Mouse (Mus musculus): ENCODE measurements around the gene Pdia5. TPM values are rescaled to one million over a fixed set of nuclear protein-coding genes. Genes with fewer than 3 reads are reported as not detected.

Gene Pdia5
- total and polyA plus RNA-seq, 3 experiments: not detected

DNA sequence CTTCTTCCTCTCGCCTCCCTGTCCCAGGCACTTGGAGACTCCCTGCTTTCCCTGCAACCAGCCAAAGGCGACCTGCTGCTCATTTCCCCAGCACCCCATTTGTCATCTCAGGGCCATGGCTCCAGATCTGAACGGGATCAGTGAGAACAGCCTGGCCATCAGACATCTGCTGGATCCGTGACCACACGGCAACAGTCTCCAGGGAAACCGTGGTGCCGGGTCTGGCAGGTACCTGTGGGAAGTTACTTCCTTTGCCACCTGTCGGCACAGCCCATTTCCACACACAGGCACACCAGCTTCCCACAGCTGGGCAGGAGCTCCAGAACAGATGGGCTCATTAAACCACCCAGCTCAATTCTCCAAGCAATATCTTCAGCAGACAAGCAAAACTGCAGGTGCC is 33.2 kb downstream of the Pdia5 start:
- DNase-seq (ENCODE audit: low read depth, low spot score): no peak
- Histone ChIP-seq H3K4me3 (ENCODE audit: control insufficient read depth in 1 of 2, insufficient read depth in 1 of 2, low read depth in 2 of 2, low read length in 2 of 2) (no peak overlapping the region), H3K9ac (ENCODE audit: control insufficient read depth, low read depth, low read length, poor library complexity, severe bottlenecking) (no peak overlapping the region), H3K27ac (ENCODE audit: control insufficient read depth, low read depth, low read length) (no peak overlapping the region), H3K9me3 (replicated peaks; ENCODE audit: insufficient read depth, low read length) (no peaks in the 10 kb centered on the region), H3K27me3 (ENCODE audit: control insufficient read depth in 1 of 2, insufficient read depth in 2 of 2, low read length in 2 of 2) (no peaks in the 10 kb centered on the region), H3K4me1 (ENCODE audit: control insufficient read depth in 1 of 2, insufficient read depth in 2 of 2, low read length in 2 of 2) (no peaks in the 10 kb centered on the region), H3K79me2 (ENCODE audit: control insufficient read depth, insufficient read depth, low read length, poor library complexity) (no peaks in the 10 kb centered on the region), H3K36me3 (ENCODE audit: control insufficient read depth in 1 of 2, insufficient read depth in 2 of 2, low read length in 2 of 2) (no peaks in the 10 kb centered on the region)
- TF ChIP-seq NELFE (IDR thresholded peaks at IDR 0.05; ENCODE audit: low read depth, low read length) (no peak), HCFC1 (IDR thresholded peaks at IDR 0.05; ENCODE audit: low read depth, low read length) (no peak), ELF1 (IDR thresholded peaks at IDR 0.05; ENCODE audit: low read depth, low read length) (no peak), NRF1 (IDR thresholded peaks at IDR 0.05; ENCODE audit: insufficient read depth, low read depth, low read length, poor library complexity, severe bottlenecking) (no peak), ZKSCAN1 (IDR thresholded peaks at IDR 0.05; ENCODE audit: low read depth, low read length) (no peak), EP300 (IDR thresholded peaks at IDR 0.05; ENCODE audit: low read depth in 1 of 2, low read length in 2 of 2) (no peak), MEF2A (IDR thresholded peaks at IDR 0.05; ENCODE audit: extremely low read depth, insufficient replicate concordance, low read depth, low read length, poor library complexity, severe bottlenecking) (no peak), RAD21 (IDR thresholded peaks at IDR 0.05; ENCODE audit: low read depth, low read length) (no peak), CHD2 (IDR thresholded peaks at IDR 0.05; ENCODE audit: low read length) (no peak), USF2 (IDR thresholded peaks at IDR 0.05; ENCODE audit: borderline replicate concordance in 1 of 2, insufficient read depth in 1 of 2, low read depth in 1 of 2, low read length in 2 of 2) (no peak), TBP (IDR thresholded peaks at IDR 0.05; ENCODE audit: low read depth, low read length) (no peak), KAT2A (conservative IDR thresholded peaks at IDR 0.05; ENCODE audit: low read depth, low read length) (no peak), ZNF384 (IDR thresholded peaks at IDR 0.05; ENCODE audit: low read depth, low read length) (no peak), SMC3 (IDR thresholded peaks at IDR 0.05; ENCODE audit: low read depth, low read length) (no peak), MXI1 (IDR thresholded peaks at IDR 0.05; ENCODE audit: low read depth, low read length) (no peak), MYC (IDR thresholded peaks at IDR 0.05; ENCODE audit: low read depth, low read length) (no peak)

DNA sequence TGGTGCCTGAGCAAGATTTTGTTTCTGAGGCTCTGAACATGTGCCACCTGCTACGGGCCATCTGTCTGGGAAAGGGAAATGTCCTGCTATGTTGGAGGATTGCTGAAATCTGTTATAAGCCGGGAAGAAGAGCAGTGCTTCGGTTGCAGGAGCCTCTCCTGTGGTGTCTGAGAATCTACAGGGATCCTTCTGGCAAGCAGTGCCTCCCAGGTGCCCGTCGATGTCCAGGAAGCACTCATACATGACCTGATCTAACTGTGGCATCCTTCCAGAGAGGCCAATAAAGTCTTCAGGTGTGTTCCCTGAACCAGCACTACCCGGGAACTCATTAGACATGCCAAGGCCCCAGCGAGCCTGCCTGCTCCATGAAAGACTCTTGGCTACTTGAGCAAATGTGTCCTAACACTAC is 33.7 kb downstream of the Pdia5 start:
- H3K4me1 ChIP-seq (ENCODE audit: control insufficient read depth in 1 of 2, insufficient read depth in 2 of 2, low read length in 2 of 2): no peaks in the 10 kb centered on the region
- TF ChIP-seq MAX (IDR thresholded peaks at IDR 0.05; ENCODE audit: low read length) (no peak), ZC3H11A (IDR thresholded peaks at IDR 0.05; ENCODE audit: low read depth, low read length) (no peak), MYB (IDR thresholded peaks at IDR 0.05; ENCODE audit: low read depth, low read length) (no peak), SMC3 (IDR thresholded peaks at IDR 0.05; ENCODE audit: low read depth, low read length) (no peak), HCFC1 (IDR thresholded peaks at IDR 0.05; ENCODE audit: low read depth, low read length) (no peak), ZKSCAN1 (IDR thresholded peaks at IDR 0.05; ENCODE audit: low read depth, low read length) (no peak), MAFK (IDR thresholded peaks at IDR 0.05; ENCODE audit: borderline replicate concordance, low read depth, low read length) (no peak), RAD21 (IDR thresholded peaks at IDR 0.05; ENCODE audit: low read depth, low read length) (no peak), RCOR1 (IDR thresholded peaks at IDR 0.05; ENCODE audit: low read depth, low read length) (no peak), POLR2AphosphoS2 (IDR thresholded peaks at IDR 0.05; ENCODE audit: low read length) (no peak), CHD1 (IDR thresholded peaks at IDR 0.05; ENCODE audit: low read depth, low read length) (no peak), POLR2AphosphoS5 (IDR thresholded peaks at IDR 0.05; ENCODE audit: borderline replicate concordance, low read depth, low read length) (no peak), USF1 (IDR thresholded peaks at IDR 0.05; ENCODE audit: low read depth, low read length) (no peak), TAL1 (IDR thresholded peaks at IDR 0.05; ENCODE audit: low read length) (no peak)
- no peak overlapping the region for H3K4me3 ChIP-seq (ENCODE audit: control insufficient read depth in 1 of 2, insufficient read depth in 1 of 2, low read depth in 2 of 2, low read length in 2 of 2)
- no peaks in the 10 kb centered on the region for H3K9me3 ChIP-seq (replicated peaks; ENCODE audit: insufficient read depth, low read length)
- no peaks in the 10 kb centered on the region for H3K27me3 ChIP-seq (ENCODE audit: control insufficient read depth in 1 of 2, insufficient read depth in 2 of 2, low read length in 2 of 2)
- H3K9ac ChIP-seq (ENCODE audit: control insufficient read depth, low read depth, low read length, poor library complexity, severe bottlenecking): no peak overlapping the region
- no peak overlapping the region for H3K27ac ChIP-seq (ENCODE audit: control insufficient read depth, low read depth, low read length)
- DNase-seq (ENCODE audit: low read depth, low spot score): no peak
- no peaks in the 10 kb centered on the region for H3K79me2 ChIP-seq (ENCODE audit: control insufficient read depth, insufficient read depth, low read length, poor library complexity)
- H3K36me3 ChIP-seq (ENCODE audit: control insufficient read depth in 1 of 2, insufficient read depth in 2 of 2, low read length in 2 of 2): no peaks in the 10 kb centered on the region

All from MEL (cell line).